Mouse (Mus musculus) heart, embryonic 10.5 days (tissue): ENCODE measurements at regions not wholly inside any gene's neighbourhood (a gene's known extent, or its start where the extent isn't known, plus 50 kb on each side); places are given as distances from the start of the nearest gene placed in this dataset.

Source experiments
- DNase-seq: peaks from one replicate; pipeline ENCODE4 v3.0.0-alpha.2; 2017; ENCODE audit warnings: low spot score
- H3K27ac ChIP-seq: fragments of 300-500 bp; sonication (generic); 2 replicates; pipeline ENCODE4 v1.5.1; 2016; ENCODE audit warnings: mild to moderate bottlenecking
- H3K27me3 ChIP-seq: fragments of 300-500 bp; sonication (generic); 2 replicates; pipeline ENCODE4 v1.6.1; 2016; ENCODE audit warnings: mild to moderate bottlenecking; ENCODE audit not compliant: poor library complexity, insufficient read depth, severe bottlenecking
- H3K36me3 ChIP-seq: fragments of 300-500 bp; sonication (generic); 2 replicates; pipeline ENCODE4 v1.6.1; 2016; ENCODE audit warnings: mild to moderate bottlenecking, moderate library complexity
- H3K4me1 ChIP-seq: fragments of 300-500 bp; sonication (generic); 2 replicates; pipeline ENCODE4 v1.6.1; 2016; ENCODE audit warnings: mild to moderate bottlenecking
- H3K4me3 ChIP-seq: fragments of 300-500 bp; sonication (generic); 2 replicates; pipeline ENCODE4 v1.5.1; 2016; ENCODE audit warnings: mild to moderate bottlenecking, moderate library complexity
- H3K9me3 ChIP-seq: fragments of 300-500 bp; sonication (generic); 2 replicates; pipeline ENCODE4 v1.6.1; 2016; ENCODE audit warnings: mild to moderate bottlenecking, moderate library complexity
- WGBS: fragments of 180-500 bp; shearing (Covaris S2); methylation state at CpG from one replicate; pipeline ENCODE4 v1.1.7; 2016; 5-methylcytosine and 5-hydroxymethylcytosine counted together

- Histone ChIP-seq H3K4me1 (no peaks in the 10 kb centered on the region), H3K27ac (no peak overlapping the region), H3K4me3 (no peak overlapping the region), H3K27me3 (peaks cover 35% of the 10 kb centered on the region), H3K9me3 (no peaks in the 10 kb centered on the region), H3K36me3 (no peaks in the 10 kb centered on the region)
- WGBS, result 28% methylated on average over 9 of the region's 9 CpGs
- DNase-seq, result peak; percentile 79
These were observed 62.0 kb upstream of the Egflam start for GRCm38 (mm10) chr15:7459992-7460820.

- Histone ChIP-seq H3K27ac (no peak overlapping the region), H3K9me3 (no peaks in the 10 kb centered on the region; the same call in 1 of the 2 replicates), H3K4me1 (no peaks in the 10 kb centered on the region), H3K4me3 (no peak overlapping the region), H3K27me3 (peaks cover 35% of the 10 kb centered on the region), H3K36me3 (no peaks in the 10 kb centered on the region)
- no peak for DNase-seq
- 72% methylated on average over 18 of the region's 18 CpGs for WGBS
These were observed 64.4 kb upstream of the Egflam start for GRCm38 (mm10) chr15:7462549-7462948.

- Histone ChIP-seq H3K4me3 (no peak overlapping the region), H3K36me3 (no peaks in the 10 kb centered on the region), H3K27me3 (peaks cover 35% of the 10 kb centered on the region), H3K9me3 (no peaks in the 10 kb centered on the region; the same call in 1 of the 2 replicates), H3K4me1 (no peaks in the 10 kb centered on the region), H3K27ac (no peak overlapping the region)
- WGBS, result 73% methylated on average over 15 of the region's 15 CpGs
- no peak for DNase-seq
These were observed 65.5 kb upstream of the Egflam start for GRCm38 (mm10) chr15:7463444-7464350.

- 8% methylated on average over 11 of the region's 11 CpGs for WGBS
- peak overlapping the region; percentile 31; the same call in 1 of the 2 replicates for H3K4me3 ChIP-seq
- H3K9me3 ChIP-seq, result no peaks in the 10 kb centered on the region
- DNase-seq, result peak; percentile 81
- peaks cover 16% of the 10 kb centered on the region for H3K4me1 ChIP-seq
- no peaks in the 10 kb centered on the region for H3K36me3 ChIP-seq
- H3K27ac ChIP-seq, result no peak overlapping the region
- H3K27me3 ChIP-seq, result peaks cover 21% of the 10 kb centered on the region; the same call in 1 of the 2 replicates
These were observed 82.0 kb upstream of the Egflam start for GRCm38 (mm10) chr15:7480211-7480610.

- no peaks in the 10 kb centered on the region for H3K9me3 ChIP-seq
- no peaks in the 10 kb centered on the region for H3K36me3 ChIP-seq
- peaks cover 21% of the 10 kb centered on the region; the same call in 1 of the 2 replicates for H3K27me3 ChIP-seq
- 48% methylated on average over 5 of the region's 5 CpGs for WGBS
- no peak overlapping the region for H3K4me3 ChIP-seq
- peak overlapping the region; percentile 42; the same call in 1 of the 2 replicates for H3K27ac ChIP-seq
- no peak for DNase-seq
- H3K4me1 ChIP-seq, result peaks cover 16% of the 10 kb centered on the region
These were observed 82.6 kb upstream of the Egflam start for GRCm38 (mm10) chr15:7480792-7481210.

- Histone ChIP-seq H3K27ac (no peak overlapping the region), H3K9me3 (no peaks in the 10 kb centered on the region), H3K4me1 (peaks cover 16% of the 10 kb centered on the region), H3K36me3 (no peaks in the 10 kb centered on the region), H3K27me3 (peaks cover 10% of the 10 kb centered on the region; the same call in 1 of the 2 replicates), H3K4me3 (no peak overlapping the region)
- WGBS, result 61% methylated on average over 5 of the region's 5 CpGs
- DNase-seq, result no peak
These were observed 85.5 kb upstream of the Egflam start for GRCm38 (mm10) chr15:7483686-7484085.

GRCm38 (mm10) chr15:7491091-7491490 lies 92.9 kb upstream of the Egflam start:
- no peaks in the 10 kb centered on the region; the same call in 1 of the 2 replicates for H3K27me3 ChIP-seq
- no peaks in the 10 kb centered on the region for H3K36me3 ChIP-seq
- no peaks in the 10 kb centered on the region for H3K4me1 ChIP-seq
- no peak for DNase-seq
- H3K4me3 ChIP-seq, result no peak overlapping the region
- no peaks in the 10 kb centered on the region for H3K9me3 ChIP-seq
- 90% methylated on average over 7 of the region's 7 CpGs for WGBS
- H3K27ac ChIP-seq, result no peak overlapping the region

GRCm38 (mm10) chr15:7493126-7493669 lies 95.0 kb upstream of the Egflam start:
- no peak for DNase-seq
- 68% methylated on average over 10 of the region's 10 CpGs for WGBS

GRCm38 (mm10) chr15:7497852-7498251 lies 99.7 kb upstream of the Egflam start:
- no peaks in the 10 kb centered on the region for H3K36me3 ChIP-seq
- H3K27me3 ChIP-seq, result no peaks in the 10 kb centered on the region
- 91% methylated on average over 4 of the region's 4 CpGs for WGBS
- H3K4me1 ChIP-seq, result no peaks in the 10 kb centered on the region
- no peak for DNase-seq
- no peak overlapping the region for H3K4me3 ChIP-seq
- H3K9me3 ChIP-seq, result no peaks in the 10 kb centered on the region
- H3K27ac ChIP-seq, result no peak overlapping the region

More at GRCm38 (mm10) chr15:7493126-7493669, 95.0 kb upstream of the Egflam start:
- Histone ChIP-seq H3K9me3 (no peaks in the 10 kb centered on the region), H3K27me3 (no peaks in the 10 kb centered on the region; the same call in 1 of the 2 replicates), H3K4me3 (no peak overlapping the region), H3K36me3 (no peaks in the 10 kb centered on the region), H3K27ac (no peak overlapping the region), H3K4me1 (no peaks in the 10 kb centered on the region)

- WGBS, result 78% methylated on average over 8 of the region's 8 CpGs
- H3K4me1 ChIP-seq, result no peaks in the 10 kb centered on the region
- no peaks in the 10 kb centered on the region for H3K9me3 ChIP-seq
- no peak overlapping the region for H3K4me3 ChIP-seq
- no peaks in the 10 kb centered on the region for H3K27me3 ChIP-seq
- no peak overlapping the region for H3K27ac ChIP-seq
- H3K36me3 ChIP-seq, result no peaks in the 10 kb centered on the region
- no peak for DNase-seq
These were observed 110.3 kb upstream of the Egflam start for GRCm38 (mm10) chr15:7508535-7508934.

GRCm38 (mm10) chr15:7514743-7515273 lies 116.6 kb upstream of the Egflam start:
- no peaks in the 10 kb centered on the region for H3K9me3 ChIP-seq
- H3K27me3 ChIP-seq, result no peaks in the 10 kb centered on the region

GRCm38 (mm10) chr15:7521611-7522010 lies 123.4 kb upstream of the Egflam start:
- Histone ChIP-seq H3K4me1 (no peaks in the 10 kb centered on the region), H3K9me3 (no peaks in the 10 kb centered on the region), H3K4me3 (no peak overlapping the region), H3K36me3 (no peaks in the 10 kb centered on the region), H3K27me3 (no peaks in the 10 kb centered on the region), H3K27ac (no peak overlapping the region)
- WGBS, result 65% methylated on average over 9 of the region's 9 CpGs
- no peak for DNase-seq

More at GRCm38 (mm10) chr15:7514743-7515273, 116.6 kb upstream of the Egflam start:
- H3K4me1 ChIP-seq, result no peaks in the 10 kb centered on the region
- H3K27ac ChIP-seq, result no peak overlapping the region
- H3K36me3 ChIP-seq, result no peaks in the 10 kb centered on the region
- 67% methylated on average over 13 of the region's 13 CpGs for WGBS
- no peak for DNase-seq
- H3K4me3 ChIP-seq, result no peak overlapping the region
